Mouse (Mus musculus): ENCODE results near the gene Ly6g5b.

GRCm38 (mm10) chr17:35100196-35100765 is 14.9 kb downstream of the Ly6g5b start:
- TF ChIP-seq EP300 (IDR thresholded peaks at IDR 0.05; ENCODE audit: low read depth) (no peak), CTCF (IDR thresholded peaks at IDR 0.05; ENCODE audit: low read depth) (no peak)

Measured in liver, embryonic 14.5 days (tissue).